ENCODE assay signal across 8 mouse cellular contexts in the genomic region with DNA sequence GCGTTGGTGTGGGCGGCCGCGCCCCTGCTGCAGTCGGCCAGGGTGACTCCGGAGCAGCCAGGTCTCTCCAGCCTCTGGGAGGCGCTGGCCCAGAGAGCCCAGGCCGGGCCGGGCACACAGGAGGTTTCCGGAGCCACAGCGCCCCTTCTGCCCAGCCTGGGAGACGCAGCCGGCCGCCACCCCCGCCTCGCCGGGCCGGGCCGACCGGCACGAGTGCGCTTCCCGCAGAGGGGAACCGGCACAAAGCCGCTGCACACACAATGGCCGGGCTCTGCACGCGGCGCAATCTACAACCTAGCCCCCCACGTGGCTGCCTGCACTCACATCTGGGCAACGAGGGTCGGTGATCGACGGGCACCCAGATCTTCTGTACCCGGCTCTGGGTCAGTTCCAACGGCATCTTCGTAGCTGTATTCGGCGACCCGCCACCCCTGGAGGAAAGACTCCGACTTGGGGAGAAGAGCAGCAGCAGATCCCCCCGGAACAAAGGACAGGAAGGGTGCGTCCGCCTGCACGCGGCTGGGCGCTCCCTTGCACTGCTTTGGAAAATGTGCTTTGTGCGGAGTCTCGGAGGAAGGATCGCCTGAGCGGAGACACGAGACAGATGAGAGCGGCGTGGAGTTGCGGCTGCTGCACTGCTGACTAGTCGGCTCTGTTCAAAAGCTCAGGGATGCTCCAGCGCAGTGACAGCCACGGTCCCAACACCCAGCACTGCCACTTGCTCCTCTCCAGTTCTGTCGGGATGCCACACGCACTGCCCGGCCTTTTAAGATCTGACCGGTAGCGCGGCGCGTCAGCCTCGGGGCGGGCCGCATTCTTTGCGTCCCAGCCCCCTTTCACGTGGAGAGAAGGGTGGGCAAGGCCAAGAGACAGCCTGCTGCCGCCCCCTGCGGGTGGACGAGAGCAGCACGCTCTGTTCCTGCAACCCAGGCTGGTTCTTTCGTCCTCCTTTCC. TPM values are rescaled to one million over a fixed set of nuclear protein-coding genes. Genes with fewer than 3 reads are reported as not detected.
A peak's percentile ranks its signal among the peaks of the same experiment; 100 is the strongest.
DNase-seq lines count a peak whose midpoint lies in the region; ATAC-seq lines count a peak whose summit lies in the region.

No protein-coding gene starts in this region.

- peaks cover 49% of the 10 kb centered on the region for H3K4me1 ChIP-seq in forebrain, embryonic 10.5 days
- H3K4me1 ChIP-seq in heart, embryonic 15.5 days (replicated peaks): peaks cover 32% of the 10 kb centered on the region
- H3K4me1 ChIP-seq in liver, embryonic 12.5 days: peaks cover 56% of the 10 kb centered on the region

- peak overlapping the region; percentile 88 for H3K4me2 ChIP-seq in heart, embryonic 15.5 days
- H3K4me2 ChIP-seq in liver, embryonic 12.5 days: peak overlapping the region; percentile 85

- H3K36me3 ChIP-seq in forebrain, embryonic 10.5 days (replicated peaks): peaks cover 27% of the 10 kb centered on the region
- H3K36me3 ChIP-seq in heart, embryonic 15.5 days: no peaks in the 10 kb centered on the region
- peaks cover 22% of the 10 kb centered on the region for H3K36me3 ChIP-seq in liver, embryonic 12.5 days
- H3K36me3 ChIP-seq in splenic B cell, adult 2 months (ENCODE audit: control insufficient read depth, insufficient read depth, low read length, poor library complexity, severe bottlenecking): no peaks in the 10 kb centered on the region; the same call in 1 of the 2 replicates

- peak; percentile 75 for ATAC-seq in CD4-positive, CD25-positive, alpha-beta regulatory T cell, adult 4 months
- ATAC-seq in heart, embryonic 15.5 days (replicated peaks; ENCODE audit: insufficient number of reproducible peaks, insufficient read depth, low FRiP score, low read depth): peak; percentile 80
- peak; percentile 80 for ATAC-seq in liver, embryonic 12.5 days

- WGBS in forebrain, embryonic 10.5 days: under 1% methylated on average over 75 of the region's 76 CpGs
- WGBS in heart, embryonic 15.5 days: under 1% methylated on average over 76 of the region's 76 CpGs
- under 1% methylated on average over 76 of the region's 76 CpGs for WGBS in liver, embryonic 12.5 days (ENCODE audit: insufficient replicate concordance)

- peak; percentile 75 for DNase-seq in c-Kit-positive CD71-negative TER-119-negative erythroid progenitor cells, embryonic 14.5 days (ENCODE audit: low read depth)
- DNase-seq in forebrain, embryonic 10.5 days (ENCODE audit: extremely low spot score, low spot score): peak; percentile 90
- peak; percentile 94 for DNase-seq in kidney, postnatal 14 days
- peak; percentile 82 for DNase-seq in naive thymus-derived CD4-positive, alpha-beta T cell, adult 2 months (ENCODE audit: low read depth)
- DNase-seq in splenic B cell, adult 2 months (ENCODE audit: low read depth, low spot score): peak; percentile 90

- H3K9me3 ChIP-seq in forebrain, embryonic 10.5 days: no peaks in the 10 kb centered on the region
- H3K9me3 ChIP-seq in heart, embryonic 15.5 days (replicated peaks): no peaks in the 10 kb centered on the region
- no peaks in the 10 kb centered on the region for H3K9me3 ChIP-seq in liver, embryonic 12.5 days (replicated peaks)

- peak overlapping the region; percentile 78 for H3K4me3 ChIP-seq in forebrain, embryonic 10.5 days
- H3K4me3 ChIP-seq in heart, embryonic 15.5 days: peak overlapping the region; percentile 61
- peak overlapping the region; percentile 64 for H3K4me3 ChIP-seq in liver, embryonic 12.5 days

- peak overlapping the region; percentile 97 for H3K27ac ChIP-seq in forebrain, embryonic 10.5 days
- peak overlapping the region; percentile 92 for H3K27ac ChIP-seq in heart, embryonic 15.5 days
- peak overlapping the region; percentile 72 for H3K27ac ChIP-seq in liver, embryonic 12.5 days

- H3K27me3 ChIP-seq in forebrain, embryonic 10.5 days (ENCODE audit: poor library complexity, severe bottlenecking): peaks cover 33% of the 10 kb centered on the region
- H3K27me3 ChIP-seq in heart, embryonic 15.5 days: no peaks in the 10 kb centered on the region
- H3K27me3 ChIP-seq in liver, embryonic 12.5 days (replicated peaks): peaks cover 40% of the 10 kb centered on the region
- no peaks in the 10 kb centered on the region for H3K27me3 ChIP-seq in splenic B cell, adult 2 months (ENCODE audit: control insufficient read depth, insufficient read depth, low read length, poor library complexity, severe bottlenecking)

- peak overlapping the region; percentile 74 for H3K9ac ChIP-seq in heart, embryonic 15.5 days
- peak overlapping the region; percentile 67 for H3K9ac ChIP-seq in liver, embryonic 12.5 days

RNA-seq across cellular contexts. Expression of a gene that starts 52.3 kb away (rescaled TPM):
- polyA plus RNA-seq in CD4-positive, CD25-positive, alpha-beta regulatory T cell, adult 4 months (2017; shearing (Covaris generic)): 10 to 100 TPM; 17.6 to 22.7 TPM
- polyA plus RNA-seq in forebrain, embryonic 10.5 days (2016; fragmentation: Nextera tagmentation; extraction: Ambion mirVana): 15.5 and 17.0 TPM in 2 replicates
- polyA plus RNA-seq in heart, embryonic 15.5 days (2015; fragmentation: Nextera tagmentation; extraction: Ambion mirVana): 9.8 and 14.6 TPM in 2 replicates
- polyA plus RNA-seq in liver, embryonic 12.5 days (2016; fragmentation: Nextera tagmentation; extraction: Ambion mirVana): 10.3 and 11.7 TPM in 2 replicates

Comparison
In these comparisons a context has a peak if more than half of its experiments do, and no peak if none do; other contexts are left out.
1. Peak in every context shown above with its lines: DNase-seq, ATAC-seq, H3K4me3 ChIP-seq and H3K27ac ChIP-seq.